ENCODE assay signal across 10 mouse cellular contexts in the genomic region with DNA sequence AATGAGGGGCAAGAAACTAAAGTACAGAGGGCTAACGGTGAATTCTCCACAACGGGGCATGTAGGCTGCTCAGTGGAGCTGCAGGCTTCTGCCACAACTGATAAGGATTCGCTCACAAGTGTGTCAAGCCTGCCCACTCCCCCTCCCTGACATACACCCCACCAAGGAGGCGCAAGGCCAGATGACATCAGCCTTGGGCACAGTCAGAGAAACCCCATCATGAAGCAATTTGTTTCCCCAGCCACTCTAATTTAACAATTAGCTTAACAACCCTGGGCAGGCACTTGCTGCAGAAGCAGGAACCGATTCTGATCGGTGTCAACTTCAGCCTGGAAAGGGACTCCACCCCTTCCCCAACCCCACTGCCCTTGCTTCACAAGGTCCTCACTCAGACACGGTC. TPM values are rescaled to one million over a fixed set of nuclear protein-coding genes. Genes with fewer than 3 reads are reported as not detected.
DNase-seq lines count a peak whose midpoint lies in the region; ATAC-seq and TF ChIP-seq lines count a peak whose summit lies in the region.
"Had no signal": no experiment of that assay in that cellular context is flagged by ENCODE, and none has a peak within 500 bp of the region (broad histone marks: within the 10 kb centered on the region; RNA-seq: fewer than 3 reads in every experiment).

No protein-coding gene starts in this region.

- H3K4me3 ChIP-seq in forebrain, embryonic 14.5 days (ENCODE audit: low read depth, low read length), result no peak overlapping the region
- no peak overlapping the region for H3K4me3 ChIP-seq in forebrain, embryonic 10.5 days
- no peak overlapping the region for H3K4me3 ChIP-seq in lung, adult 2 months (replicated peaks; ENCODE audit: extremely low read depth, low read depth, low read length)
- H3K4me3 ChIP-seq in embryonic facial prominence, embryonic 11.5 days (ENCODE audit: low read depth, low read length), result no peak overlapping the region
- H3K4me3 ChIP-seq: embryonic facial prominence, embryonic 15.5 days; midbrain, embryonic 13.5 days had no signal

- no peak overlapping the region for H3K9ac ChIP-seq in forebrain, embryonic 14.5 days (ENCODE audit: low read length)
- H3K9ac ChIP-seq in embryonic facial prominence, embryonic 11.5 days (replicated peaks; ENCODE audit: low read length), result no peak overlapping the region
- H3K9ac ChIP-seq: embryonic facial prominence, embryonic 15.5 days; midbrain, embryonic 13.5 days had no signal

- peaks cover 39% of the 10 kb centered on the region for H3K4me1 ChIP-seq in forebrain, embryonic 14.5 days (ENCODE audit: control insufficient read depth, insufficient read depth, low read length)
- H3K4me1 ChIP-seq in forebrain, embryonic 10.5 days, result peaks cover 25% of the 10 kb centered on the region
- H3K4me1 ChIP-seq in lung, adult 2 months (ENCODE audit: control insufficient read depth, insufficient read depth, low read length), result peaks cover 2% of the 10 kb centered on the region; the same call in 1 of the 2 replicates
- H3K4me1 ChIP-seq in embryonic facial prominence, embryonic 11.5 days (ENCODE audit: control insufficient read depth, insufficient read depth, low read length), result peaks cover 4% of the 10 kb centered on the region; the same call in 1 of the 2 replicates

- no peak for TF ChIP-seq CTCF in lung, adult 2 months (IDR thresholded peaks at IDR 0.05; ENCODE audit: insufficient read depth, low read length)

- peak; percentile 48 for DNase-seq in forebrain, embryonic 14.5 days (ENCODE audit: low spot score)
- no peak for DNase-seq in forebrain, embryonic 10.5 days (ENCODE audit: extremely low spot score, low spot score)
- DNase-seq in lung, adult 18-20 months, result peak; percentile 27 to 54
- DNase-seq in lung, adult 2 months, result no peak
- peak; percentile 60 for DNase-seq in embryonic facial prominence, embryonic 11.5 days (ENCODE audit: low spot score)
- no peak for DNase-seq in right cerebral cortex, postnatal 4 days
- DNase-seq in frontal cortex, postnatal 10 days (ENCODE audit: low spot score in 2 of 2), result no peak

- no peaks in the 10 kb centered on the region for H3K36me3 ChIP-seq in forebrain, embryonic 14.5 days (ENCODE audit: control insufficient read depth, insufficient read depth, low read length)
- no peaks in the 10 kb centered on the region for H3K36me3 ChIP-seq in forebrain, embryonic 10.5 days (replicated peaks)
- H3K36me3 ChIP-seq in embryonic facial prominence, embryonic 11.5 days (replicated peaks; ENCODE audit: control insufficient read depth, insufficient read depth, low read depth, low read length), result no peaks in the 10 kb centered on the region
- H3K36me3 ChIP-seq: embryonic facial prominence, embryonic 15.5 days; midbrain, embryonic 13.5 days had no signal

- no peak overlapping the region for H3K27ac ChIP-seq in forebrain, embryonic 14.5 days (ENCODE audit: low read depth, low read length)
- no peak overlapping the region for H3K27ac ChIP-seq in forebrain, embryonic 10.5 days
- no peak overlapping the region for H3K27ac ChIP-seq in embryonic facial prominence, embryonic 11.5 days (replicated peaks; ENCODE audit: low read depth, low read length)
- H3K27ac ChIP-seq: embryonic facial prominence, embryonic 15.5 days; midbrain, embryonic 13.5 days had no signal

- no peak for ATAC-seq in forebrain, embryonic 14.5 days
- no peak for ATAC-seq in embryonic facial prominence, embryonic 11.5 days (replicated peaks; ENCODE audit: insufficient number of reproducible peaks, low FRiP score, low TSS enrichment, low read depth)
- ATAC-seq in megakaryocyte, adult 5-6 weeks (ENCODE audit: poor library complexity, severe bottlenecking), result 0 out of 2 replicates have a peak, but pooled peaks have one; percentile 47
- ATAC-seq: midbrain, embryonic 13.5 days had no signal

- H3K27me3 ChIP-seq in forebrain, embryonic 14.5 days (replicated peaks; ENCODE audit: control insufficient read depth, insufficient read depth, low read length), result no peaks in the 10 kb centered on the region
- no peaks in the 10 kb centered on the region for H3K27me3 ChIP-seq in forebrain, embryonic 10.5 days (ENCODE audit: poor library complexity, severe bottlenecking)
- no peaks in the 10 kb centered on the region for H3K27me3 ChIP-seq in embryonic facial prominence, embryonic 11.5 days (ENCODE audit: control insufficient read depth, insufficient read depth, low read length)
- H3K27me3 ChIP-seq: embryonic facial prominence, embryonic 15.5 days; midbrain, embryonic 13.5 days had no signal

- WGBS in forebrain, embryonic 14.5 days, result 55% methylated on average over 7 of the region's 7 CpGs
- WGBS in forebrain, embryonic 10.5 days, result 74% methylated on average over 7 of the region's 7 CpGs
- 29% methylated on average over 7 of the region's 7 CpGs for WGBS in lung, adult 2 months
- WGBS in embryonic facial prominence, embryonic 11.5 days, result 29% methylated on average over 7 of the region's 7 CpGs

- no peak overlapping the region for H3K4me2 ChIP-seq in forebrain, embryonic 14.5 days (ENCODE audit: low read length)
- no peak overlapping the region for H3K4me2 ChIP-seq in embryonic facial prominence, embryonic 11.5 days (ENCODE audit: low read depth, low read length)
- H3K4me2 ChIP-seq: embryonic facial prominence, embryonic 15.5 days; midbrain, embryonic 13.5 days had no signal

- no peaks in the 10 kb centered on the region for H3K9me3 ChIP-seq in forebrain, embryonic 14.5 days (replicated peaks; ENCODE audit: control insufficient read depth, low read length)
- H3K9me3 ChIP-seq in forebrain, embryonic 10.5 days, result no peaks in the 10 kb centered on the region
- H3K9me3 ChIP-seq in embryonic facial prominence, embryonic 11.5 days (replicated peaks; ENCODE audit: control insufficient read depth, low read length), result no peaks in the 10 kb centered on the region
- H3K9me3 ChIP-seq: embryonic facial prominence, embryonic 15.5 days; midbrain, embryonic 13.5 days had no signal

- no peak for TF ChIP-seq POLR2A in lung, adult 2 months (IDR thresholded peaks at IDR 0.05; ENCODE audit: borderline replicate concordance, extremely low read depth, low read depth, low read length)

RNA-seq across cellular contexts. Expression of a gene that starts 38.2 kb away (rescaled TPM):
- polyA plus RNA-seq in forebrain, embryonic 14.5 days (2014; fragmentation: Nextera tagmentation; extraction: Ambion mirVana), result 19.7 and 26.2 TPM in 2 replicates
- polyA plus RNA-seq in forebrain, embryonic 10.5 days (2016; fragmentation: Nextera tagmentation; extraction: Ambion mirVana), result 11.0 and 11.2 TPM in 2 replicates
- polyA plus RNA-seq in lung, adult 2 months (2012; rRNA removed), result 9.7 and 11.8 TPM in 2 replicates
- 12.0 and 13.4 TPM in 2 replicates for polyA plus RNA-seq in embryonic facial prominence, embryonic 11.5 days (2014; fragmentation: Nextera tagmentation; extraction: Ambion mirVana)
- total RNA-seq in megakaryocyte, adult 5-6 weeks (2015), result 0.30 and 1.2 TPM in 2 replicates
- 0.81 and 1.1 TPM in 2 replicates for total RNA-seq in megakaryocyte, adult 5-6 weeks (2017)

Comparison
In these comparisons a context has a peak if more than half of its experiments do, and no peak if none do; other contexts are left out.
1. DNase-seq: peak in forebrain, embryonic 14.5 days (single experiment), lung, adult 18-20 months (2 of 2) and embryonic facial prominence, embryonic 11.5 days (single experiment); none in forebrain, embryonic 10.5 days (single experiment), lung, adult 2 months (single experiment), right cerebral cortex, postnatal 4 days (single experiment) and frontal cortex, postnatal 10 days (0 of 2).